Mouse (Mus musculus): ENCODE measurements around the gene Ccdc97. TPM values are rescaled to one million over a fixed set of nuclear protein-coding genes. Genes with fewer than 3 reads are reported as not detected.

Ccdc97 gene
- polyA plus RNA-seq, 2 experiments, result 11.3 to 17.1 TPM

- Histone ChIP-seq H3K9ac (replicated peaks) (no peak overlapping the region), H3K4me1 (replicated peaks; ENCODE audit: control insufficient read depth in 2 of 2, insufficient read depth in 2 of 2, low read length in 1 of 2) (peaks cover 0 to 4% of the 10 kb centered on the region in 2 experiments; a peak in 2 of 4 replicates), H3K4me3 (ENCODE audit: insufficient read depth in 1 of 2, low read depth in 2 of 2, low read length in 2 of 2) (no peak overlapping the region), H3K27me3 (ENCODE audit: control insufficient read depth, insufficient read depth, low read length) (no peaks in the 10 kb centered on the region), H3K27ac (no peak overlapping the region), H3K4me2 (ENCODE audit: low read depth) (no peak overlapping the region), H3K9me3 (ENCODE audit: control insufficient read depth, low read length) (no peaks in the 10 kb centered on the region), H3K36me3 (replicated peaks; ENCODE audit: control insufficient read depth, insufficient read depth, low read depth) (no peaks in the 10 kb centered on the region)
- ATAC-seq (ENCODE audit: insufficient read depth) (no peak), DNase-seq (ENCODE audit: low read depth in 3 of 3, low spot score in 3 of 3) (no peak)
- WGBS (ENCODE audit: insufficient replicate concordance), result 69% methylated on average over 10 of the region's 10 CpGs
- TF ChIP-seq CTCF (IDR thresholded peaks at IDR 0.05; ENCODE audit: low read depth) (no peak), EP300 (IDR thresholded peaks at IDR 0.05; ENCODE audit: low read depth) (no peak)
These were observed 42.5 kb upstream of the Ccdc97 start for GRCm38 (mm10) chr7:25761354-25761753.

- Histone ChIP-seq H3K4me3 (ENCODE audit: insufficient read depth in 1 of 2, low read depth in 2 of 2, low read length in 2 of 2) (peak overlapping the region; percentile 90 to 100), H3K4me2 (ENCODE audit: low read depth) (peak overlapping the region; percentile 100), H3K27ac (peak overlapping the region; percentile 93), H3K9ac (replicated peaks) (peak overlapping the region; percentile 100), H3K9me3 (ENCODE audit: control insufficient read depth, low read length) (no peaks in the 10 kb centered on the region), H3K4me1 (replicated peaks; ENCODE audit: control insufficient read depth in 2 of 2, insufficient read depth in 2 of 2, low read length in 1 of 2) (peaks cover 17 to 18% of the 10 kb centered on the region in 2 experiments), H3K36me3 (replicated peaks; ENCODE audit: control insufficient read depth, insufficient read depth, low read depth) (peaks cover 13% of the 10 kb centered on the region), H3K27me3 (ENCODE audit: control insufficient read depth, insufficient read depth, low read length) (no peaks in the 10 kb centered on the region)
- under 1% methylated on average over 18 of the region's 18 CpGs for WGBS (ENCODE audit: insufficient replicate concordance)
- DNase-seq (ENCODE audit: low read depth in 3 of 3, low spot score in 3 of 3) (peak; percentile 66 to 70 (median 69)), ATAC-seq (ENCODE audit: insufficient read depth) (no peak; the same call in 1 of the 2 replicates)
- TF ChIP-seq CTCF (IDR thresholded peaks at IDR 0.05; ENCODE audit: low read depth), result peak; percentile 78
- no peak for TF ChIP-seq EP300 (IDR thresholded peaks at IDR 0.05; ENCODE audit: low read depth)
These were observed 37.1 kb upstream of the Ccdc97 start for GRCm38 (mm10) chr7:25756011-25756410.

GRCm38 (mm10) chr7:25755468-25755833 is 36.6 kb upstream of the Ccdc97 start:
- Histone ChIP-seq H3K9me3 (ENCODE audit: control insufficient read depth, low read length) (no peaks in the 10 kb centered on the region), H3K9ac (replicated peaks) (peak overlapping the region; percentile 100), H3K36me3 (replicated peaks; ENCODE audit: control insufficient read depth, insufficient read depth, low read depth) (peaks cover 18% of the 10 kb centered on the region), H3K27me3 (ENCODE audit: control insufficient read depth, insufficient read depth, low read length) (no peaks in the 10 kb centered on the region), H3K4me3 (ENCODE audit: insufficient read depth in 1 of 2, low read depth in 2 of 2, low read length in 2 of 2) (peak overlapping the region; percentile 90 to 100), H3K4me2 (ENCODE audit: low read depth) (peak overlapping the region; percentile 100), H3K27ac (peak overlapping the region; percentile 93), H3K4me1 (replicated peaks; ENCODE audit: control insufficient read depth in 2 of 2, insufficient read depth in 2 of 2, low read length in 1 of 2) (peaks cover 17 to 18% of the 10 kb centered on the region in 2 experiments)
- WGBS (ENCODE audit: insufficient replicate concordance), result under 1% methylated on average over 15 of the region's 15 CpGs
- ATAC-seq (ENCODE audit: insufficient read depth) (peak; percentile 52), DNase-seq (ENCODE audit: low read depth in 3 of 3, low spot score in 3 of 3) (no peak)
- no peak for TF ChIP-seq CTCF (IDR thresholded peaks at IDR 0.05; ENCODE audit: low read depth)
- TF ChIP-seq EP300 (IDR thresholded peaks at IDR 0.05; ENCODE audit: low read depth), result no peak; the same call in 1 of the 2 replicates

GRCm38 (mm10) chr7:25754738-25755467 is 36.0 kb upstream of the Ccdc97 start, which contains the start of gene Hnrnpul1:
Gene Hnrnpul1, minus strand, starts transcription at chr7:25754757.
- H3K27me3 ChIP-seq (ENCODE audit: control insufficient read depth, insufficient read depth, low read length), result no peaks in the 10 kb centered on the region
- H3K27ac ChIP-seq, result peak within 1 kb of the TSS; percentile 93
- peaks cover 17 to 18% of the 10 kb centered on the region in 2 experiments for H3K4me1 ChIP-seq (replicated peaks; ENCODE audit: control insufficient read depth in 2 of 2, insufficient read depth in 2 of 2, low read length in 1 of 2)
- DNase-seq (ENCODE audit: low read depth in 3 of 3, low spot score in 3 of 3) (peak; percentile 98), ATAC-seq (ENCODE audit: insufficient read depth) (peak; percentile 90)
- H3K4me2 ChIP-seq (ENCODE audit: low read depth), result peak within 1 kb of the TSS; percentile 100
- H3K9ac ChIP-seq (replicated peaks), result peak within 1 kb of the TSS; percentile 100
- peaks cover 24% of the 10 kb centered on the region for H3K36me3 ChIP-seq (replicated peaks; ENCODE audit: control insufficient read depth, insufficient read depth, low read depth)
- peak within 1 kb of the TSS; percentile 90 to 100 for H3K4me3 ChIP-seq (ENCODE audit: insufficient read depth in 1 of 2, low read depth in 2 of 2, low read length in 2 of 2)
- no peaks in the 10 kb centered on the region for H3K9me3 ChIP-seq (ENCODE audit: control insufficient read depth, low read length)
- TF ChIP-seq CTCF (IDR thresholded peaks at IDR 0.05; ENCODE audit: low read depth), result peak; percentile 58
- peak; percentile 53 for TF ChIP-seq EP300 (IDR thresholded peaks at IDR 0.05; ENCODE audit: low read depth)
- WGBS (ENCODE audit: insufficient replicate concordance), result 1% methylated on average over 55 of the region's 55 CpGs

DNA sequence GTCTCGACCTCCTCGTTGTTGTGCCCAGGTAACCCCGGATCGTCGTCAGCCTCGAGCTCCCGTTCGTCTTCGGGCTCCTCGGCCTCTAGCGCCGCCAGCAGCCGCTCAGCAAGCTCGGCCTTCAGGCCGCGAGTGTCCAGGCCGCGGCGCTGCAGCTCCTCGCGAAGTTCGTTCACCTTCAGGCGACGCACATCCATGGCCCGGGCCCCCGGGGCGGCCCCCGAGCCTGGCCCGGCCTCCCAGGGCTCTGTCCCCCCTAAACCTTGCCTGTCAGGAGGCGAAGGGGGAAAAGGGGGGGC is 35.5 kb upstream of the Ccdc97 start:
- Histone ChIP-seq H3K27ac (peak overlapping the region; percentile 93), H3K4me2 (ENCODE audit: low read depth) (peak overlapping the region; percentile 100), H3K9ac (replicated peaks) (peak overlapping the region; percentile 100), H3K4me1 (replicated peaks; ENCODE audit: control insufficient read depth in 2 of 2, insufficient read depth in 2 of 2, low read length in 1 of 2) (peaks cover 17 to 18% of the 10 kb centered on the region in 2 experiments), H3K36me3 (replicated peaks; ENCODE audit: control insufficient read depth, insufficient read depth, low read depth) (peaks cover 29% of the 10 kb centered on the region), H3K4me3 (ENCODE audit: insufficient read depth in 1 of 2, low read depth in 2 of 2, low read length in 2 of 2) (peak overlapping the region; percentile 90 to 100), H3K9me3 (ENCODE audit: control insufficient read depth, low read length) (no peaks in the 10 kb centered on the region), H3K27me3 (ENCODE audit: control insufficient read depth, insufficient read depth, low read length) (no peaks in the 10 kb centered on the region)
- WGBS (ENCODE audit: insufficient replicate concordance), result under 1% methylated on average over 29 of the region's 30 CpGs
- ATAC-seq (ENCODE audit: insufficient read depth), result no peak
- TF ChIP-seq CTCF (IDR thresholded peaks at IDR 0.05; ENCODE audit: low read depth) (peak; percentile 16), EP300 (IDR thresholded peaks at IDR 0.05; ENCODE audit: low read depth) (no peak)
- no peak for DNase-seq (ENCODE audit: low read depth in 3 of 3, low spot score in 3 of 3)

Data from liver, embryonic 14.5 days (tissue).